Mouse (Mus musculus) CH12.LX (cell line): Measurements from ENCODE around the gene Smco2.

ENCODE experiments used
- BHLHE40 ChIP-seq: IDR thresholded peaks from 2 replicates; pipeline ENCODE4 v1.6.1; 2011; ENCODE audit warnings: mild to moderate bottlenecking, low read depth, low read length, improper control_type of control experiment
- CHD1 ChIP-seq: IDR thresholded peaks from 2 replicates; pipeline ENCODE4 v1.6.1; 2012; ENCODE audit warnings: low read depth, low read length, improper control_type of control experiment, inconsistent platforms
- CTCF ChIP-seq, 2 experiments: IDR thresholded peaks in 1 of 2; conservative IDR thresholded peaks in 1 of 2; 2 replicates each; pipeline ENCODE4 v1.5.1; 2011 to 2012; ENCODE audit warnings: low read depth in 2 of 2, low read length in 2 of 2, improper control_type of control experiment in 1 of 2, inconsistent platforms in 1 of 2, mild to moderate bottlenecking in 1 of 2, moderate library complexity in 1 of 2
- JUN ChIP-seq: IDR thresholded peaks from 2 replicates; pipeline ENCODE4 v1.6.1; 2011; ENCODE audit warnings: low read depth, mild to moderate bottlenecking, low read length, improper control_type of control experiment, moderate library complexity; ENCODE audit not compliant: insufficient read depth
- KAT2A ChIP-seq: IDR thresholded peaks from 2 replicates; pipeline ENCODE4 v1.6.1; 2012; ENCODE audit warnings: low read length, improper control_type of control experiment, inconsistent platforms; ENCODE audit not compliant: insufficient replicate concordance
- POLR2AphosphoS2 ChIP-seq: IDR thresholded peaks from 2 replicates; pipeline ENCODE4 v1.6.1; 2011; ENCODE audit warnings: low read depth, low read length, improper control_type of control experiment
- USF1 ChIP-seq: IDR thresholded peaks from 2 replicates; pipeline ENCODE4 v1.6.1; 2014; ENCODE audit warnings: low read depth, mild to moderate bottlenecking, inconsistent platforms, low read length, improper control_type of control experiment

DNA sequence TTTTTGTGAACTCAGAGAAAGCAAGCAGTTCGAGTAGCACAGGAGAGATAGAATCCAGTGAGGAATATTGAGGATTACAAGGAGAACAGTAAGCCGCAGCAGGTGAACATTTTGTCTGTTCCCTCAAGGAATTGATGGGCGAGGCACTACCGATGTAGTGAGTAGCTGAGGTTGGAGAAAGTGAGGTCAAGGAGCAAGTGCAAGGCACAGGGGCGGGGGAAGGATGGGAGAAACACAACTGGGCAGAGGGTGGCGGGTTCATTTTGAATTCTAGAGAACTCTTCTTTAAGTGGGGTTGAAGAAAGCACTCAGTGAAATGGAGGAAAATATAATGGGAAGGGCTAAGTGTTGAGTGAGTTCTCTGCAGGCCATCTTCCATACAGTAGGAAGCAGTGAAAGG is 48.8 kb downstream of the Smco2 start:
- TF ChIP-seq BHLHE40 (no peak), KAT2A (no peak), CTCF (conservative IDR thresholded peaks at IDR 0.05 in 1 of 2, IDR thresholded peaks at IDR 0.05 in 1 of 2; ENCODE audit: low read depth in 2 of 2, low read length in 2 of 2) (no peak), JUN (no peak), USF1 (no peak), POLR2AphosphoS2 (no peak), CHD1 (no peak)
